Mouse (Mus musculus) lung, adult 2 months (tissue): ENCODE results near the gene Ppia. TPM values are rescaled to one million over a fixed set of nuclear protein-coding genes. Genes with fewer than 3 reads are reported as not detected.
"Not testable (repeated sequence)": the region's sequence is repeated elsewhere in the genome, so short reads cannot be mapped to it uniquely, and the experiment has no call there.

Experiments
- DNase-seq: peaks from one replicate; pipeline ENCODE4 v3.0.0; 2022
- H3K4me1 ChIP-seq: fragments of 200-500 bp; 2 replicates; pipeline ENCODE4 v1.6.1; 2011; ENCODE audit warnings: low read length; ENCODE audit not compliant: control insufficient read depth, insufficient read depth
- H3K4me3 ChIP-seq: fragments of 200-500 bp; replicated peaks from 2 replicates; pipeline ENCODE3; 2011; ENCODE audit warnings: low read depth, mild to moderate bottlenecking, control low read depth, low read length; ENCODE audit errors: extremely low read depth
- CTCF ChIP-seq: fragments of 200-500 bp; IDR thresholded peaks from 2 replicates; pipeline ENCODE4 v1.5.1; 2011; ENCODE audit warnings: mild to moderate bottlenecking, low read length, control low read depth; ENCODE audit not compliant: insufficient read depth
- POLR2A ChIP-seq: fragments of 200-500 bp; IDR thresholded peaks from 2 replicates; pipeline ENCODE4 v1.6.1; 2011; ENCODE audit warnings: low read depth, mild to moderate bottlenecking, control low read depth, low read length, borderline replicate concordance; ENCODE audit errors: extremely low read depth
- WGBS: fragments of 180-500 bp; shearing (Covaris S2); methylation state at CpG from one replicate; pipeline ENCODE4 v1.1.7; 2018; 5-methylcytosine and 5-hydroxymethylcytosine counted together
- polyA plus RNA-seq: library from polyadenylated mRNA; depleted of rRNA; stranded (reverse); fragments of >200 nt; gene quantifications from 2 replicates; pipeline ENCODE4 v1.2.3, GENCODE M21; 2012; rRNA removed

Gene Ppia
- 407 and 532 TPM in 2 replicates for polyA plus RNA-seq

- Histone ChIP-seq H3K4me1 (peaks cover 2% of the 10 kb centered on the region), H3K4me3 (peak within 1 kb of the TSS; percentile 81)
- WGBS: 9% methylated on average over 21 of the region's 21 CpGs
- no peak for DNase-seq
- TF ChIP-seq CTCF (no peak), POLR2A (no peak)
Measured at GRCm38 (mm10) chr11:6414751-6415550, at the start of gene Ppia. Gene Ppia (plus strand): TSS chr11:6415443.

DNA sequence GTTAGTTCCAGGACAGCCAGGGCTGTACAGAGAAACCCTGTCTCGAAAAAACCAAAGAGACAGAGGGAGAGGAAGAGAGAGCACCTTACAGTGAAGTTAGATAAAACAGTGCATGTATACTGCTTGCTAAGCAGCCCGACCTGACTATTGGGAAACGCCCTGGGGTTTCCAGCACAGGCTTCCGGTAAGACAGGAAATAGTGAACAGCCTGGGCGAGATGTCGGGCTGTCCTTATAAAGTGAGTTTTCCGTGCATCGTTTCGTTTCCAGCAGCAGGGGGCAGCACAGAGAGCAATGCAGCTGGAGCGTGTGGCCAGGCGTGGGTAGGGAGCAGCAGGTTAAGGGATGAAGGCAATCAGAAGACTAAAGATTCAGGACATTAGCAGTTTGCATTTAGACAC lies 49.4 kb upstream of the Ppia start:
- no peak overlapping the region for H3K4me3 ChIP-seq
- 7% methylated on average over 11 of the region's 11 CpGs for WGBS
- no peak for TF ChIP-seq POLR2A
- peak; percentile 88 for TF ChIP-seq CTCF
- peak; percentile 55 for DNase-seq
- H3K4me1 ChIP-seq: no peaks in the 10 kb centered on the region

DNA sequence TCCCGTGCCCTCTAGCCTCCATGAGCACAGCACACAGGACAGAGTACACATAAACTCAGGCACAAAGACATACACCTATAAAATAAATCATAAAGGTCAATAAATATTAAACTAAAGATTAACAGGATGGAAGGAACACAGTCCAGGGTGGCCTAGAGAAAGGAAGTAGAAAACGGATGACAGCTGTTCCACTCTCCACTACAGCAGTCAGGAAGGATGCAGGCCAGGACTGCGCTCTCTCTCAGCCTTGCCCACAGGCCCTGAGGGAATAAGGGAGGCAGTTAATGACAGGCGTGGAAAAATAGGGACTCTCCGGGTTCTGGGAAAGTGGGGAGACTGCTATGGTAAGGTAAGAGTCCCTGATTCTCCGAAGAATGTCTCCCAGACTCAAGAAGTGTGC lies 48.8 kb upstream of the Ppia start:
- no peak for TF ChIP-seq CTCF
- no peak for TF ChIP-seq POLR2A
- H3K4me1 ChIP-seq: no peaks in the 10 kb centered on the region
- WGBS: 69% methylated on average over 6 of the region's 6 CpGs

GRCm38 (mm10) chr11:6367156-6367555 lies 48.1 kb upstream of the Ppia start:
- Histone ChIP-seq H3K4me1 (no peaks in the 10 kb centered on the region), H3K4me3 (no peak overlapping the region)
- TF ChIP-seq CTCF: no peak
- no peak for TF ChIP-seq POLR2A
- no peak for DNase-seq
- WGBS: 64% methylated on average over 4 of the region's 4 CpGs

More for the DNA sequence above, 48.8 kb upstream of the Ppia start:
- no peak overlapping the region for H3K4me3 ChIP-seq
- no peak for DNase-seq

GRCm38 (mm10) chr11:6367986-6368385 lies 47.3 kb upstream of the Ppia start:
- not testable (repeated sequence) for DNase-seq, H3K4me1 ChIP-seq, H3K4me3 ChIP-seq
- WGBS: 77% methylated on average over 5 of the region's 5 CpGs

GRCm38 (mm10) chr11:6371376-6372155 lies 43.7 kb upstream of the Ppia start:
- WGBS: 74% methylated on average over 11 of the region's 11 CpGs
- DNase-seq: no peak
- TF ChIP-seq CTCF: no peak
- no peak overlapping the region for H3K4me3 ChIP-seq
- no peaks in the 10 kb centered on the region for H3K4me1 ChIP-seq

DNA sequence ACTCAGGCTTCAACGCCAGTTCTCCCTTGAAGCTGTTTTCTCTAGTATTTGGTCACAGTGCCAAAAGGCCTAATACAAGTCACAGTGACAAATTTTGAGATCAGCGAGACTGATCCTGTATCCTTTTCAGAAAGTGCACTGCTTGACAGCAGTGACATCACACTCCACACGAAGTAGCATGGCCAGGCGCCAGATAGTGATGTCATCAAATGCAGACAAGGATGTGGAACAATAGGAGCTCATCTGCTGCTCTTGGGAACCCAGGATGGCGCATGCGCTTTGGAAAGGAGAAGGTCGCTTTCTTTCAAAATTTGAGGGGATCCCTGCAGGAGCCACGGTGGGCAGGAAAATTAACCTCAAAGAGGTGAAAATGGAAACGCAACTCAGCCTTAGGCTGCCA lies 42.5 kb upstream of the Ppia start:
- TF ChIP-seq CTCF: no peak
- no peak for TF ChIP-seq POLR2A
- 81% methylated on average over 9 of the region's 9 CpGs for WGBS
- Histone ChIP-seq H3K4me1 (no peaks in the 10 kb centered on the region), H3K4me3 (no peak overlapping the region)
- no peak for DNase-seq

DNA sequence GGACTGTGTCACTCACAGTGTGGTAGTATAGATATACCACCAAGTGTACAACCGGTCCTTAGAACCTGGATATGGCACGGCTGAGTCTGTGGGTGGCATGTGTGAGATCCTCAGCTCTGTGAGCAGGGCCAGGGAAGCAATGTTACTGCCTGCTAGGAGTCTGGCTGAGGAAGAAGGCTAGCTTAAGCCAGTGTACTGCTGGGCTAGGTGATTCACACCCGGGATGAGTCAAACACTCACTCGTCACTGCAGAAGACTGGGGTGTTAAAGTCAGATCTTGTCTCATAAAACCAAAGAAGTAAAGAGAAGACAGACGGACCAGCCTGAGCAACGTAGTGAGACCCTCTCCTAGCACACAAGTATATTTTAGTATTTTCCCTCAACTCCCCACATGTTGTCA lies 34.3 kb upstream of the Ppia start:
- TF ChIP-seq POLR2A (no peak), CTCF (no peak)
- Histone ChIP-seq H3K4me1 (no peaks in the 10 kb centered on the region), H3K4me3 (no peak overlapping the region)
- no peak for DNase-seq
- WGBS: 82% methylated on average over 6 of the region's 6 CpGs

DNA sequence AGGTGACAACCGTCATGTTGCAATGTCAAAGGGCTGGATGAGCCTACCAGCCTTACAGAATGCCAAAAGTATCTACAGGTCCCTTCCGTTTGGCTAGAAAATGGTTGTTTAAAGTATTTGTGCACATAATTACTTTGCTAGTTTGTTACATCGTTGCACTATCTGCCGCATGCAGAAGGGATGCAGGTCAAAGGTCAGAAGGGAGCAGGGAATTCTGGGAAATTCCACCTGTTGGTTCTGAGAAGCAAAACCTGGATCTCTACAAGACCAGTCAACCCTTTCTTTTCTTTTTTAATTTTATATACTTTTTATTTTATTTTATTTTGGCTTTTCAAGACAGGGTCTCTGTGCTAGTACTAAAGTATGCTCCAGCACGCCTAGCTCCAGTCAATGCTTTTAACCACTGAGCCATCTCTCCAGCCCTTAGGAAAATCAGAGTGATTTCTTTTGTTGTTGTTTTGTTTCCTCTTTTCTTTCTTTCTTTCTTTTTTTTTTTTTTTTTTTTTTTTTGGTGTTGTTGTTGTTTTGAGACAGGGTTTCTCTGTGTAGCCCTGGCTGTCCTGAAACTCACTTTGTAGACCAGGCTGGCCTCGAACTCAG lies 27.0 kb upstream of the Ppia start:
- TF ChIP-seq CTCF: no peak
- TF ChIP-seq POLR2A: no peak
- H3K4me1 ChIP-seq: peaks cover 9% of the 10 kb centered on the region; the same call in 1 of the 2 replicates
- DNase-seq: no peak
- no peak overlapping the region for H3K4me3 ChIP-seq
- WGBS: 90% methylated on average over 6 of the region's 6 CpGs
